ENCODE assay signal across 18 mouse cellular contexts in genomic region chr19:16181258-16181657, GRCm38 (mm10). TPM values are rescaled to one million over a fixed set of nuclear protein-coding genes. Genes with fewer than 3 reads are reported as not detected.
DNase-seq lines count a peak whose midpoint lies in the region; ATAC-seq and TF ChIP-seq lines count a peak whose summit lies in the region.
"Had no signal": no experiment of that assay in that cellular context is flagged by ENCODE, and none has a peak within 500 bp of the region (broad histone marks: within the 10 kb centered on the region; RNA-seq: fewer than 3 reads in every experiment).

No protein-coding gene starts in this region.

- TF ChIP-seq EP300 in lung, postnatal 0 days (IDR thresholded peaks at IDR 0.05), result no peak

- H3K4me1 ChIP-seq in forebrain, embryonic 16.5 days (replicated peaks; ENCODE audit: control insufficient read depth, insufficient read depth, low read length), result peaks cover 14% of the 10 kb centered on the region; the same call in 1 of the 2 replicates
- H3K4me1 ChIP-seq in forebrain, embryonic 10.5 days, result peaks cover 29% of the 10 kb centered on the region
- H3K4me1 ChIP-seq in heart, embryonic 14.5 days (ENCODE audit: control insufficient read depth in 2 of 2, insufficient read depth in 2 of 2, low read length in 2 of 2), result peaks cover 18 to 54% of the 10 kb centered on the region in 2 experiments
- H3K4me1 ChIP-seq in kidney, embryonic 16.5 days (ENCODE audit: insufficient read depth, low read length), result peaks cover 39% of the 10 kb centered on the region
- peaks cover 14% of the 10 kb centered on the region; the same call in 1 of the 2 replicates for H3K4me1 ChIP-seq in lung, postnatal 0 days (ENCODE audit: insufficient read depth, low read depth, low read length)

- intact Hi-C loops in heart, postnatal 10 days (cut with DNase I), result loop anchor here (5.0 kb wide), 1 partner anchor 49 kb away; the partner anchor contains the start of gene Gnaq

- no peaks in the 10 kb centered on the region for H3K9me3 ChIP-seq in forebrain, embryonic 16.5 days (ENCODE audit: control insufficient read depth, low read length)
- no peaks in the 10 kb centered on the region for H3K9me3 ChIP-seq in forebrain, embryonic 10.5 days
- H3K9me3 ChIP-seq in heart, embryonic 14.5 days (ENCODE audit: control insufficient read depth, low read length), result no peaks in the 10 kb centered on the region
- H3K9me3 ChIP-seq in kidney, embryonic 16.5 days (ENCODE audit: low read length), result no peaks in the 10 kb centered on the region
- H3K9me3 ChIP-seq in lung, postnatal 0 days (ENCODE audit: low read length), result no peaks in the 10 kb centered on the region
- H3K9me3 ChIP-seq: embryonic facial prominence, embryonic 10.5 days; forebrain, embryonic 12.5 days; intestine, embryonic 15.5 days; limb, embryonic 12.5 days; liver, embryonic 15.5 days; midbrain, embryonic 10.5 days had no signal

- TF ChIP-seq CTCF in lung, postnatal 0 days (IDR thresholded peaks at IDR 0.05), result no peak

- H3K27me3 ChIP-seq in forebrain, embryonic 16.5 days (replicated peaks; ENCODE audit: control insufficient read depth, insufficient read depth, low read length), result no peaks in the 10 kb centered on the region
- H3K27me3 ChIP-seq in forebrain, embryonic 10.5 days (ENCODE audit: poor library complexity, severe bottlenecking), result no peaks in the 10 kb centered on the region
- no peaks in the 10 kb centered on the region for H3K27me3 ChIP-seq in heart, embryonic 14.5 days (ENCODE audit: control insufficient read depth, insufficient read depth, low read length)
- H3K27me3 ChIP-seq in kidney, embryonic 16.5 days (ENCODE audit: insufficient read depth, low read length), result no peaks in the 10 kb centered on the region
- no peaks in the 10 kb centered on the region for H3K27me3 ChIP-seq in lung, postnatal 0 days (replicated peaks; ENCODE audit: insufficient read depth, low read length)
- H3K27me3 ChIP-seq: forebrain, embryonic 12.5 days; intestine, embryonic 15.5 days; limb, embryonic 12.5 days; liver, embryonic 15.5 days had no signal

- DNase-seq in forebrain, embryonic 10.5 days (ENCODE audit: extremely low spot score, low spot score), result no peak
- no peak for DNase-seq in heart, postnatal 10 days
- no peak for DNase-seq in kidney, adult 11 months
- DNase-seq in lung, postnatal 0 days (ENCODE audit: low spot score), result peak; percentile 48
- DNase-seq in lung, postnatal 25 days (ENCODE audit: low spot score), result no peak
- DNase-seq: adrenal gland, adult 2 months; cerebellum, adult 9-10 months; gastrocnemius, postnatal 10 days; right cerebral cortex, postnatal 25 days had no signal

- 80% methylated on average over 3 of the region's 3 CpGs for WGBS in forebrain, embryonic 16.5 days
- 88% methylated on average over 3 of the region's 3 CpGs for WGBS in forebrain, embryonic 10.5 days
- WGBS in heart, embryonic 14.5 days, result 28% methylated on average over 3 of the region's 3 CpGs
- 74% methylated on average over 3 of the region's 3 CpGs for WGBS in kidney, embryonic 16.5 days
- WGBS in lung, postnatal 0 days, result 45% methylated on average over 3 of the region's 3 CpGs

- no peak overlapping the region for H3K4me2 ChIP-seq in forebrain, embryonic 16.5 days (ENCODE audit: low read length)
- peak overlapping the region; percentile 12; the same call in 1 of the 2 replicates for H3K4me2 ChIP-seq in heart, embryonic 14.5 days (ENCODE audit: low read length)
- H3K4me2 ChIP-seq in kidney, embryonic 16.5 days (replicated peaks; ENCODE audit: low read depth, low read length), result no peak overlapping the region
- no peak overlapping the region for H3K4me2 ChIP-seq in lung, postnatal 0 days (replicated peaks; ENCODE audit: low read depth, low read length)
- H3K4me2 ChIP-seq: forebrain, embryonic 12.5 days; intestine, embryonic 15.5 days; limb, embryonic 12.5 days; liver, embryonic 15.5 days had no signal

- ATAC-seq in forebrain, embryonic 16.5 days, result peak; percentile 21; the same call in 1 of the 2 replicates
- peak; percentile 58; the same call in 1 of the 2 replicates for ATAC-seq in heart, embryonic 14.5 days (ENCODE audit: insufficient number of reproducible peaks, insufficient read depth, low FRiP score, low read depth)
- ATAC-seq in kidney, embryonic 16.5 days (ENCODE audit: low FRiP score, low TSS enrichment), result no peak
- ATAC-seq in lung, postnatal 0 days, result no peak
- ATAC-seq: intestine, embryonic 15.5 days had no signal

- H3K36me3 ChIP-seq in forebrain, embryonic 16.5 days (ENCODE audit: control insufficient read depth, insufficient read depth), result no peaks in the 10 kb centered on the region
- 0 out of 2 replicates have a peak, but pooled peaks cover 4% of the 10 kb centered on the region for H3K36me3 ChIP-seq in forebrain, embryonic 10.5 days (replicated peaks)
- H3K36me3 ChIP-seq in heart, embryonic 14.5 days (ENCODE audit: control insufficient read depth, insufficient read depth, low read length), result no peaks in the 10 kb centered on the region
- H3K36me3 ChIP-seq in kidney, embryonic 16.5 days (ENCODE audit: insufficient read depth, low read length), result no peaks in the 10 kb centered on the region
- no peaks in the 10 kb centered on the region for H3K36me3 ChIP-seq in lung, postnatal 0 days (ENCODE audit: insufficient read depth, low read length)
- H3K36me3 ChIP-seq: embryonic facial prominence, embryonic 10.5 days; forebrain, embryonic 12.5 days; intestine, embryonic 15.5 days; limb, embryonic 12.5 days; liver, embryonic 15.5 days; midbrain, embryonic 10.5 days had no signal

- H3K9ac ChIP-seq in forebrain, embryonic 16.5 days (replicated peaks; ENCODE audit: low read depth, low read length), result no peak overlapping the region
- no peak overlapping the region for H3K9ac ChIP-seq in heart, embryonic 14.5 days (ENCODE audit: low read length)
- no peak overlapping the region for H3K9ac ChIP-seq in kidney, embryonic 16.5 days (replicated peaks; ENCODE audit: low read length)
- no peak overlapping the region for H3K9ac ChIP-seq in lung, postnatal 0 days (replicated peaks; ENCODE audit: low read depth)
- H3K9ac ChIP-seq: forebrain, embryonic 12.5 days; intestine, embryonic 15.5 days; limb, embryonic 12.5 days; liver, embryonic 15.5 days had no signal

- H3K27ac ChIP-seq in forebrain, embryonic 16.5 days (ENCODE audit: low read length), result no peak overlapping the region
- no peak overlapping the region for H3K27ac ChIP-seq in forebrain, embryonic 10.5 days
- H3K27ac ChIP-seq in heart, embryonic 14.5 days (replicated peaks in 1 of 2; ENCODE audit: control insufficient read depth in 1 of 2, insufficient read depth in 1 of 2, low read depth in 2 of 2, low read length in 2 of 2), result peak overlapping the region; percentile 39 to 56; a peak in 3 of 4 replicates
- H3K27ac ChIP-seq in kidney, embryonic 16.5 days (ENCODE audit: low read length), result peak overlapping the region; percentile 21; the same call in 1 of the 2 replicates
- peak overlapping the region; percentile 23; the same call in 1 of the 2 replicates for H3K27ac ChIP-seq in lung, postnatal 0 days (ENCODE audit: low read length)
- H3K27ac ChIP-seq: forebrain, embryonic 12.5 days; intestine, embryonic 15.5 days; limb, embryonic 12.5 days; liver, embryonic 15.5 days; midbrain, embryonic 10.5 days had no signal

- no peak overlapping the region for H3K4me3 ChIP-seq in forebrain, embryonic 16.5 days (replicated peaks; ENCODE audit: low read length)
- no peak overlapping the region for H3K4me3 ChIP-seq in forebrain, embryonic 10.5 days
- H3K4me3 ChIP-seq in heart, embryonic 14.5 days (ENCODE audit: control insufficient read depth in 1 of 2, insufficient read depth in 1 of 2, low read depth in 1 of 2, low read length in 2 of 2), result no peak overlapping the region
- H3K4me3 ChIP-seq in kidney, embryonic 16.5 days (ENCODE audit: low read length), result no peak overlapping the region
- H3K4me3 ChIP-seq in lung, postnatal 0 days (ENCODE audit: low read depth, low read length), result no peak overlapping the region
- H3K4me3 ChIP-seq: embryonic facial prominence, embryonic 10.5 days; forebrain, embryonic 12.5 days; intestine, embryonic 15.5 days; limb, embryonic 12.5 days; liver, embryonic 15.5 days; midbrain, embryonic 10.5 days had no signal

RNA-seq across cellular contexts. Expression of gene Gnaq, which starts 48.6 kb away (rescaled TPM):
- 105 and 122 TPM in 2 replicates for polyA plus RNA-seq in forebrain, embryonic 16.5 days (2015; fragmentation: Nextera tagmentation; extraction: Ambion mirVana)
- polyA plus RNA-seq in forebrain, embryonic 10.5 days (2016; fragmentation: Nextera tagmentation; extraction: Ambion mirVana), result 20.7 and 24.5 TPM in 2 replicates
- polyA plus RNA-seq in heart, embryonic 14.5 days (2014; fragmentation: Nextera tagmentation; extraction: Ambion mirVana), result 9.2 and 10.1 TPM in 2 replicates
- 10 to 100 TPM; 37.3 to 38.1 TPM for total RNA-seq in heart, postnatal 10 days (2021)
- polyA plus RNA-seq in kidney, embryonic 16.5 days (2015; fragmentation: Nextera tagmentation; extraction: Ambion mirVana), result 40.0 and 41.4 TPM in 2 replicates
- polyA plus RNA-seq in lung, postnatal 0 days (2015; fragmentation: Nextera tagmentation; extraction: Ambion mirVana), result 27.6 and 30.2 TPM in 2 replicates

Comparison
In these comparisons a context has a peak if more than half of its experiments do, and no peak if none do; other contexts are left out.
1. ATAC-seq: peak in forebrain, embryonic 16.5 days (single experiment) and heart, embryonic 14.5 days (single experiment); none in kidney, embryonic 16.5 days (single experiment) and lung, postnatal 0 days (single experiment).
2. H3K27ac ChIP-seq: peak in heart, embryonic 14.5 days (2 of 2), kidney, embryonic 16.5 days (single experiment) and lung, postnatal 0 days (single experiment); none in forebrain, embryonic 16.5 days (single experiment) and forebrain, embryonic 10.5 days (single experiment).